Mouse (Mus musculus) R1 (cell line): ENCODE results near the gene Auh.

Experiments used
- DNase-seq: peaks from one replicate; pipeline ENCODE4 v3.0.0-alpha.2; 2018; ENCODE audit warnings: low read depth, low spot score

The Auh gene

DNA sequence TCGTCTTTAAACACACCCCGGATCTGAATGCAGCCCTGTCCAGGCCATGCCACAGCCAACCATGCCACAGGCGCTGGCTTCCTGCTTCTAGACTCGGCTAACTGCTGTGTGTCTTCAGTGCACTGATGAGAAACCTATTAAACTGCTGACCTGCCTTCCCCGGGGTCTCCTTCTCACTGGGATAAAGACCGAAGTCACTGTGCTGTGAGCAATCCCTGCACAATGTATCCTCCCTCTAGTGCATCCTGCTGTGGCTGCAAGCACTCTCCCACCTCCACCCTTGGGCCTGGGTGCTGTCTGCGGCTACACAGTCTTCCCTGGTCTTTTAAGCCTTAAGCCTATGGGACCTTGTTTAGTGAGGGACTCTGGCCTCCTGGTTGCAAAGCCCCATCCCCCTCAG, 50.7 kb downstream of the Auh start:
- no peak for DNase-seq

DNA sequence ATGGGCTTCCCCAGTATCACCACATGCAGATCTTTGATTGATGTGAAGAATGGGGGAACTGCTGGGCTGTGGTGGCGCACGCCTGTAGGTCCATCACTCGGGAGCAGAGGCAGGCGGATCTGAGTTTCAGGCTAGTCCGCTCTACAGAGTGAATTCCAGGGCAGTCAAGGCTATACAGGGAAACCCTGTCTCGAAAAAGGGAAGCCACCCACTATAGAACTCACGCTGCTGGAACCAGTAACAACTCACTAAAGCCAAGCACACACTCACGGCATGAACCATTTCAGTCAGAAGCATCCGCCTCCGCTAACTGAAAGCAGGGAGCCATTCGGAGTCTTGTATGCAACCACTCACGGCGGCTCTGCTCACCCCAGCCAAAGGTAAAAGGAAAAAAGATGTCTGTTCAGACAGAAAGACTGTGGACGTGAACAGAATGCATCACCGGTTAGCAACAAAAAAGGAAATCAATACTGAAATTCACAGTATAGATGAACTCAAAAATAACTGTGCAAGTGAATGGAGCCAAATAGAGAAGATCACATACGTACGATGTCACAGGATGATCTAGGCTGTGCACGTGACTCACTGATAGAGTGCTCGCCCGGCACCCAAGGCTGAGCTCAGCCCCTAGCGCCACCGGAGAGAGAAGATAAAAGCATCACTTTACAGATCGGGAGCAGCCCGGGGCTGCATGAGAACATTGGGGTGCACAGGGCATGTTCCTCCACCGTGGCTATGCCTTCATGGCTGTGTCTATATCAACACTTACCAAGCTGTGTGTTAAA, 53.7 kb downstream of the Auh start:
- no peak for DNase-seq

DNA sequence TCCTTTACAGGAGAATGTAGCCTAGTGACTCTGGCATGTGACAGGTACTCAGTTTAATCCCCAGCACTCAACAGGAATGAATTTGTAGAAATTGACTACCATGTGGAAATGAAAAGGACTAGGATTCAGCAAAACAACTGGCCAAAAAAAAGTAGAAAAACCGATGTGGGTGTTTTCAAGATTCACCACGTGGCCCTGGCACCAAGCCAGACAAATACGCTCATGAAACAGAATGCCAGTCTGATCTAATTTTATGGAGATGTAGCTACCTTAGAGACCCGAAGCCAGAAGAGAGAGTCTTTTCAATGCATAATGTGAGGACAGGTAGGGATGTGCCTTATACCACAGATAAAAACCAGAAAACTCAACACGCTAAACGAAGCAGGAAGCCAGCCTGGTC, 54.4 kb downstream of the Auh start:
- no peak for DNase-seq

GRCm38 (mm10) chr13:52874338-52874737, 55.1 kb downstream of the Auh start:
- no peak for DNase-seq

GRCm38 (mm10) chr13:52873923-52874322, 55.6 kb downstream of the Auh start:
- no peak for DNase-seq

DNA sequence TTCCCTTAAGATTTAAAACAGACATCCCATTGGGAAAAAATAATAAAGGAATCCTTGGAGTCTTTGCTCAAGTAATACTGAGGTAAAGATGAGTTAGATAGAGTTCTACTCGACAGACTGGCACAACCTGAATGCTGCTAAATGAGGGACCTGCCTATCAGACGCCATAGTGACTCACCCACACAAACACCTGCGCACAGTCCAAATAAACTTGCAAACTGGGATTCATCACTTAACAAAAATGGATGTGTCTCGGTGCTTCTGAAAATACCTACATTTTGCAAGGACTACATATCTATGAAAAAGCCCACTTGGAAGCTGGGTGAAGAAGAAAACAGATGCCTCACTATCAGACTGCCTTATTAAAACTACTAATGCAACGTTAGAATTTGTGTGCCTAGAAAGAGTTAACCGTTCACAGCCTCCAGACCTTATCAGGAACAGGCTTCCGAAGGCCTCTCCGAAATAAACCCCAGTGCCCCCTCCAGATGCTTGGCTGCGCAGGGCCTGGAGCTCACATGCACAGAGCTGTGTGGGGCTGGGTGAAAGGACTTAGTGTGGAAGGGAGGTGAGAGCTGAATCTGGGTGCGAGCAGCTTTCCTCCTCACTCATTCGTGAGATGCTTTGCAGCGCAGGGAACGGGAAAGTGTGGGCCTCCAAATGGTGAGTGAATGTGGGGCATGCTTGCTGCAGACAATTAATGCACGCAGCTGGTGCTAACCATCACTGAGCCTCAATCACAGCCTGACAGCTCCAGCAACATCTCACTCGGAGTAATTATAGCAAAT, 63.3 kb downstream of the Auh start:
- DNase-seq, result no peak

DNA sequence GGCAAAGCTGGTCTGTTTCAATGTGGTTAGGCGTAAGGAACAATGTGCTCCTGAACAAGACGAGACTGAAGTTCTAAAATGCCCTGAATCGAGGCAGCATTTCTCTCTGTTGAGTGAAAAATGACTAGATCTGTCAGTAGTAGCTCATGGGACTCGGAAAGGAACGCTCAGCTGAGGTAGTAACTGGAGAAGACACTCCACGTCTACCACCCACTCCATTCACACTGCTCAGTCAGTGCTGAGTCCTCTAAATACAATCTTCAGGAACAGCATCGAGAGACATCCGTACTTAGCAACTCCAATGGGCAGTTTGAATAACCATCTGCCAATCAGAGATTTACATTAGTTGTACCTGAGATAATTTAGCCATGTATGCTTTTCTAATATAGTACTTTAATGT, 66.0 kb downstream of the Auh start:
- no peak for DNase-seq

DNA sequence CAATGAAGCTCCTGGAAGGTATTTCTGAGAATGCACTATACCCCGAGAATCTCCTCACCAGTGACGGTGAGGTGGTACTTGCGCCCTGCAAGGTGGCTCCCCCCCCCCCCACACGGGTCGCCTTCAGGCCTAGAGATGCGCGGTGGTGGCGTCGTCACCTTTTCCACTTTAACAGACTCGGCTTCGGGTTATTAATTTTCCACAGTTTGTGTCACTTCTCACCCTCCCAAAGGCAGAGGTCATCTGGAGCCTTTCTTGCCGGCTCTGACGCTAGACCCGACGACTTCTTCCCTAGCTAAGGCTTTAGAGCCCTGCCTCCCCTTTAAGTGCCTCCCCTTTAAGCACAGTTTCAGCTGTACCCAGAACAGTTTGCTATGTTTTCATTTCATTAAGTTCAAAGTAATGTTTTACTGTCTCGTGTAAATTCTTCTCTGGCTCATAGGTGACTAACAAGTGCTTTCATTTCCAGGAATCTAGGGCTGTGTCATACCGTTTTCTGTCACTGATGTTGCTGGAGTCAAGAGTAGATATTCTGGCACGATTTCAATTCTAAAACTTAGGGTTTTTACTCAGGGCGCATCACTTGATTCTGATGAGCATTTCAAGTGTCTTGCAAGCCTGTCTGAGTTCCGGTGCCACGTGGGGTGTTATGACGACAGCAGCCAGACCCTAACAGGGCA, 69.3 kb downstream of the Auh start:
- DNase-seq, result no peak

GRCm38 (mm10) chr13:52859065-52859820, 70.2 kb downstream of the Auh start:
- no peak for DNase-seq

- no peak for DNase-seq
These were observed 71.1 kb downstream of the Auh start for GRCm38 (mm10) chr13:52858373-52858772.

DNA sequence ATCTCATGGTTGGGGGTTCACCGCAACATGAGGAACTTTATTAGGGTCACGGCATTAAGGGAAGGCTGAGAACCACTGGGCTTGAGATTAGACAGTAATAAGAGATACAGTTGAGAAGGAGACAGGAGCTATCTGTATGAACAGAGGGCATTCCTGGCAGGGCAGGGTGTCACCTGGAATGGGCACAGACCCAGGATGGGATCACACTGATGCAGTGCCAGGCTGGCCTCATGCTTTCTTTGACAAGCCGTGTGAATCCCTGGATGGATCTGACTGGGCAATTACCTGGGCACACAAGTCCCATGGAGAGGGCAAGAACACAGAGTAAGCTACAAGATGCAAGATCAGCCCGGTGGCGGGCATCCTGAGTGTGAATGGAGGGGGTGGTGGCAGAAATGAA, 71.7 kb downstream of the Auh start:
- DNase-seq, result no peak

DNA sequence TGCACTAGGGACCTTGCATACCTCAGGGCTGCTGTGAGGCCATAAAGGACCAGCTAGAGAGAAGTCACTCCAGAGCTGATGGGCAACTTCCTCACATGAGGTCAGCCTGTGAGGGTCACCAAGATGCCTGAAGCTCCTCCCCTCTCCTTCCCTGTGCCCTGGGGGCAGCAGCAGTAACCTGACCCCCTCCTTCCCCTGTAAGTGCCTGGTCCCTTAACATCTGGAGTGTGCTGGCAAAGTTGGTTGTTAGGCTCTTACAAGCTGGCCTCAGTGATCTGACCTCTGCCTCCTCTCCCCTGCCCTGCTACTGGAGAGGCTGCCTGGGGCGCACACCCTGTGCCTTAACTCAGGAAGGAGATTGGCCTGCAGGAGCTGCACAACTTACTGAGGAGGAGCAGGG, 75.9 kb downstream of the Auh start:
- DNase-seq, result no peak

DNA sequence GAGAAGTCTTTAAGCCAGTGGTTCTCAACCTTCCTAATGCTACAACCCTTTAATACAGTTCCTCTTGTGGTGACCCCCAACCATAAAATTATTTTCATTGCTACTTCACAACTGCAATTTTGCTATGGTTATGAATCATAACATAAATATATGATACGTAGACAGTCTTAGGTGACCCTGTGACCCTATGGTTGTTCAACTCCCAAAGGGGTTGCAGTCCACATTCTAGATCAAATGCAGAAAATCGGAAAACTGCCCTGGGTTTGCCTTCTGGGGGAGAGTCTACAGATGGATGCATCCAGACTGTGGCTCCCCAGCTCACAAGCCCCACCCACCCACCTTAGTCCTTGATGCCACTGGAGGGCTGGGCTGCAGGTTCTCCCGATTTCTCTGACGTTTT, 77.6 kb downstream of the Auh start:
- no peak for DNase-seq

GRCm38 (mm10) chr13:52850024-52850723, 79.3 kb downstream of the Auh start:
- DNase-seq, result peak; percentile 22

- no peak for DNase-seq
These were observed 80.1 kb downstream of the Auh start for GRCm38 (mm10) chr13:52849394-52849801.

DNA sequence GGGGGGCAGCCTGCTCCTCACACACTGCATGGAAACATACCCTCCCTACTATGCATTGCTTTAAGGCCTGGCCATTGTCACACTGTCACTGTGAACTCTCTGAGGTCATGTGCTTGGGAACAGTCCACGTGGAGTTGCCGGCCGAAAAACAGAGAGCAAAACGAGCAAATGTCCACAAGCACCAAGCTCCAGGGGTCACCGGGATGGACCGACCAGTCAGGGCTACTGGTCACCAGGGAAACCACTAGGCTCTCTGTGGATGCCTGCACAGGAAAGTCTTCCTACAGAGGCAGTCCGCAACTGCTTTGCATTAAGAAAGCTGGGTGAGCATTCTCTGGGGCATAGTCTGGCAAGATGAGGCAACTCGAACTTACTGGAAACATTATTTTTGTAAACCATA, 82.0 kb downstream of the Auh start:
- DNase-seq, result no peak

DNA sequence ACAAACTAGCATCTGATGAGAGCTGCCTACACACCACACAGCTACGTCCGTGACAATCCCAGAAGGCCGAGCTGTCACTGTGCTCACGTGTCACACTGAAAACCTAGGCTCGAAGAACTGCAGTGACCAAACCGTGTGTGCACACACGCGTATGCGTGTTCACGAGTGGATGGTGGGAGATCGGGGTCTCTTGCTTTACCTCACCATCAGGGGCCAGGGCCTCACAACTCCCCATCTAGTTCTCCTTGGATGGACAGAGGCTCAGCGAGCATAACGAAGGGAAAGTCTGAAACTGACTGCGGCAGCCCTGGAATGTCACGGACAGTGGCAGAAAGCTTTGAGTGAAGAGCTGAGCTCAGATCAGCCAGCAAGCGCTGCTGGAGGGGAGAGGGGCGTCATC, 82.4 kb downstream of the Auh start:
- no peak for DNase-seq

GRCm38 (mm10) chr13:52845618-52846017, 83.9 kb downstream of the Auh start:
- DNase-seq, result no peak

DNA sequence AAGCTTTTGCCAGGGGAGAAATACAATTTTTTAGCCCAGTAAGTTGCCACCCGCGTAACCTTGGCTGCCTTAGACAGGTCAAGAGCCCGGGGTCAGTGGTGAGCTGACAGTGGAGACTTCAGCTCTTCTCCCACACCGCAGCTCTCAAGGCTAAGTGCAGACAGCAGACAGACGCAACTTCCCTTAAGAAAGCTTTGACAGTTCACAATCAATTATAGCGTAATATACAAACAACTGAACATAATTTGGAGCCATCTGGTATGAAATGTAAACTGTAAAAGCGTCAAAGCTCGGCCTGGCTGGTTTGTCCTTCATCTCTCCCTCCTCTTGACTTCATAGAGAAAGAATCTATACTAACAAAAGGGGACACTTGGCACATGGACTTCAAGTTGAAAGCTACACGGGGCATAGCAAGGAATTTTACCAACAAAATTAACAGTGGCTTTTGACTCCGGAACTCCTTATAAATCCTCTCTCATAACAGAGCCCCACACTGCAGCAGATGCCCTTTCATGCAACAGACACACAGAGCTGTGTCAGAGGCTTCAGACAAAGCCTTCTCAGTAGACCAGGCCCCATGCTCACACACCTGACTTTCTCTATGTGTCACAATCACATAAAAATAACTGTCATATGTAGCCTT, 85.8 kb downstream of the Auh start:
- no peak for DNase-seq

GRCm38 (mm10) chr13:52836231-52836630, 93.2 kb downstream of the Auh start:
- DNase-seq, result no peak

GRCm38 (mm10) chr13:52834591-52834990, 94.9 kb downstream of the Auh start:
- no peak for DNase-seq
